8 mouse cellular contexts compared by ENCODE assay signal in genomic region chr4:59580495-59581281, GRCm38 (mm10). TPM values are rescaled to one million over a fixed set of nuclear protein-coding genes. Genes with fewer than 3 reads are reported as not detected.
DNase-seq lines count a peak whose midpoint lies in the region; ATAC-seq and TF ChIP-seq lines count a peak whose summit lies in the region.

No protein-coding gene starts in this region.

- peak overlapping the region; percentile 66 to 77 for H3K4me3 ChIP-seq in ES-E14 (ENCODE audit: insufficient read depth in 1 of 2, low read depth in 1 of 2, low read length in 2 of 2, poor library complexity in 1 of 2, severe bottlenecking in 1 of 2)
- H3K4me3 ChIP-seq in cerebellum, adult 2 months (replicated peaks; ENCODE audit: insufficient read depth, low read depth, low read length) = peak overlapping the region; percentile 94
- H3K4me3 ChIP-seq in forebrain, embryonic 15.5 days = peak overlapping the region; percentile 61
- peak overlapping the region; percentile 66 for H3K4me3 ChIP-seq in kidney, postnatal 0 days (replicated peaks; ENCODE audit: low read depth, low read length)
- peak overlapping the region; percentile 51 for H3K4me3 ChIP-seq in stomach, embryonic 16.5 days (replicated peaks; ENCODE audit: low read length)

- no peaks in the 10 kb centered on the region for H3K9me3 ChIP-seq in ES-E14 (ENCODE audit: control insufficient read depth, insufficient read depth, low read depth, low read length)
- H3K9me3 ChIP-seq in forebrain, embryonic 15.5 days = no peaks in the 10 kb centered on the region
- no peaks in the 10 kb centered on the region for H3K9me3 ChIP-seq in kidney, postnatal 0 days (replicated peaks; ENCODE audit: low read length)
- H3K9me3 ChIP-seq in stomach, embryonic 16.5 days (replicated peaks; ENCODE audit: control insufficient read depth, low read length) = no peaks in the 10 kb centered on the region

- no peaks in the 10 kb centered on the region for H3K27me3 ChIP-seq in cerebellum, adult 2 months (ENCODE audit: control insufficient read depth, insufficient read depth, low read length)
- no peaks in the 10 kb centered on the region for H3K27me3 ChIP-seq in forebrain, embryonic 15.5 days
- H3K27me3 ChIP-seq in kidney, postnatal 0 days (ENCODE audit: insufficient read depth, low read length) = no peaks in the 10 kb centered on the region
- H3K27me3 ChIP-seq in stomach, embryonic 16.5 days (ENCODE audit: control insufficient read depth, insufficient read depth, low read length) = no peaks in the 10 kb centered on the region

- in situ Hi-C loops in ES-E14 (cut with MboI; ENCODE audit: low sequenced_read_pairs in 2 of 2, unreplicated experiment in 2 of 2) = loop anchor here in 1 of 2 experiments (25.0 kb wide), 1 partner anchor 468 kb away; no protein-coding TSS in a partner anchor

- H3K9ac ChIP-seq in ES-E14 (ENCODE audit: insufficient read depth, low read depth, low read length, poor library complexity, severe bottlenecking) = peak overlapping the region; percentile 69
- H3K9ac ChIP-seq in forebrain, embryonic 15.5 days (replicated peaks) = peak overlapping the region; percentile 61
- peak overlapping the region; percentile 76 for H3K9ac ChIP-seq in kidney, postnatal 0 days (ENCODE audit: low read depth, low read length)
- peak overlapping the region; percentile 67 for H3K9ac ChIP-seq in stomach, embryonic 16.5 days (ENCODE audit: low read length)

- peak; percentile 53 for ATAC-seq in frontal cortex, adult (ENCODE audit: low TSS enrichment)
- ATAC-seq in forebrain, embryonic 15.5 days (replicated peaks) = peak; percentile 29
- no peak; the same call in 1 of the 2 replicates for ATAC-seq in kidney, postnatal 0 days (replicated peaks; ENCODE audit: low FRiP score, low read depth)
- peak; percentile 47 for ATAC-seq in megakaryocyte-erythroid progenitor cell, adult 5-6 weeks (replicated peaks; ENCODE audit: low FRiP score, low TSS enrichment, poor library complexity, severe bottlenecking)
- peak; percentile 3; the same call in 1 of the 2 replicates for ATAC-seq in stomach, embryonic 16.5 days (ENCODE audit: insufficient read depth, low FRiP score)

- no peak for TF ChIP-seq POLR2A in cerebellum, adult 2 months (IDR thresholded peaks at IDR 0.05; ENCODE audit: borderline replicate concordance, insufficient read depth, low read length)

- no peak for TF ChIP-seq CTCF in cerebellum, adult 2 months (IDR thresholded peaks at IDR 0.05; ENCODE audit: borderline replicate concordance, insufficient read depth, low read depth, low read length)
- TF ChIP-seq CTCF in kidney, postnatal 0 days (IDR thresholded peaks at IDR 0.05; ENCODE audit: low read depth) = no peak

- peak overlapping the region; percentile 71 for H3K4me2 ChIP-seq in forebrain, embryonic 15.5 days (replicated peaks)
- peak overlapping the region; percentile 83 for H3K4me2 ChIP-seq in kidney, postnatal 0 days (ENCODE audit: low read length)
- peak overlapping the region; percentile 72 for H3K4me2 ChIP-seq in stomach, embryonic 16.5 days (ENCODE audit: low read depth, low read length)

- no peaks in the 10 kb centered on the region for H3K36me3 ChIP-seq in ES-E14 (ENCODE audit: control insufficient read depth, insufficient read depth, low read length, poor library complexity, severe bottlenecking)
- H3K36me3 ChIP-seq in forebrain, embryonic 15.5 days = no peaks in the 10 kb centered on the region
- no peaks in the 10 kb centered on the region for H3K36me3 ChIP-seq in kidney, postnatal 0 days (ENCODE audit: insufficient read depth, low read length)
- no peaks in the 10 kb centered on the region for H3K36me3 ChIP-seq in stomach, embryonic 16.5 days (ENCODE audit: control insufficient read depth, insufficient read depth, low read length)

- under 1% methylated on average over 23 of the region's 23 CpGs for WGBS in cerebellum, adult 2 months
- under 1% methylated on average over 23 of the region's 23 CpGs for WGBS in forebrain, embryonic 15.5 days
- WGBS in kidney, postnatal 0 days = under 1% methylated on average over 23 of the region's 23 CpGs
- WGBS in stomach, embryonic 16.5 days = under 1% methylated on average over 23 of the region's 23 CpGs

- H3K27ac ChIP-seq in ES-E14 (ENCODE audit: insufficient read depth, low read depth, low read length, poor library complexity, severe bottlenecking) = no peak overlapping the region
- H3K27ac ChIP-seq in cerebellum, adult 2 months (ENCODE audit: insufficient read depth, low read length) = peak overlapping the region; percentile 89
- H3K27ac ChIP-seq in forebrain, embryonic 15.5 days (replicated peaks) = peak overlapping the region; percentile 87
- H3K27ac ChIP-seq in kidney, postnatal 0 days = peak overlapping the region; percentile 90
- peak overlapping the region; percentile 85 for H3K27ac ChIP-seq in stomach, embryonic 16.5 days (ENCODE audit: low read length)

- H3K4me1 ChIP-seq in ES-E14 (ENCODE audit: control insufficient read depth in 2 of 2, insufficient read depth in 2 of 2, low read length in 2 of 2, poor library complexity in 1 of 2) = peaks cover 0 to 5% of the 10 kb centered on the region in 2 experiments; a peak in 2 of 4 replicates
- H3K4me1 ChIP-seq in cerebellum, adult 2 months (ENCODE audit: control insufficient read depth, insufficient read depth, low read length) = no peaks in the 10 kb centered on the region
- peaks cover 16% of the 10 kb centered on the region for H3K4me1 ChIP-seq in forebrain, embryonic 15.5 days
- peaks cover 6% of the 10 kb centered on the region; the same call in 1 of the 2 replicates for H3K4me1 ChIP-seq in kidney, postnatal 0 days (replicated peaks; ENCODE audit: insufficient read depth, low read length)
- peaks cover 10% of the 10 kb centered on the region; the same call in 1 of the 2 replicates for H3K4me1 ChIP-seq in stomach, embryonic 16.5 days (ENCODE audit: control insufficient read depth, insufficient read depth, low read length)

- no peak for DNase-seq in frontal cortex, postnatal 25 days (ENCODE audit: low spot score in 2 of 2)
- DNase-seq in ES-E14 (ENCODE audit: low read depth, low spot score) = no peak
- peak; percentile 35 to 40 for DNase-seq in cerebellum, adult 2 months
- DNase-seq in kidney, postnatal 0 days (ENCODE audit: low spot score) = peak; percentile 67

TF ChIP-seq in ES-E14, 5 proteins besides CTCF, POLR2A, EP300 and RAD21:
- TF ChIP-seq ZC3H11A (IDR thresholded peaks at IDR 0.05; ENCODE audit: borderline replicate concordance, low read depth, low read length) (no peak), ZNF384 (IDR thresholded peaks at IDR 0.05; ENCODE audit: low read depth, low read length) (no peak), HCFC1 (IDR thresholded peaks at IDR 0.05; ENCODE audit: borderline replicate concordance, insufficient read depth, low read length) (no peak; the same call in 1 of the 2 replicates), MAFK (IDR thresholded peaks at IDR 0.05; ENCODE audit: insufficient read depth, low read depth, low read length) (no peak), CHD2 (IDR thresholded peaks at IDR 0.05; ENCODE audit: low read depth, low read length) (no peak)
TF ChIP-seq in ES-E14: peak in this region for 0.

RNA-seq across cellular contexts. Expression of gene Hsdl2, which starts 0.7 kb away (rescaled TPM):
- 4.2 and 7.1 TPM in 2 replicates for total RNA-seq in ES-E14 (2012; rRNA removed)
- polyA plus RNA-seq in cerebellum, adult 2 months (2012; rRNA removed) = 58.4 and 59.0 TPM in 2 replicates
- 20.7 and 22.2 TPM in 2 replicates for polyA plus RNA-seq in forebrain, embryonic 15.5 days (2015; fragmentation: Nextera tagmentation; extraction: Ambion mirVana)
- polyA plus RNA-seq in kidney, postnatal 0 days (2015; fragmentation: Nextera tagmentation; extraction: Ambion mirVana) = 40.4 and 46.6 TPM in 2 replicates
- 28.3 and 35.5 TPM in 2 replicates for total RNA-seq in megakaryocyte-erythroid progenitor cell, adult 5-6 weeks (2014; fragmentation: Nextera tagmentation)
- total RNA-seq in megakaryocyte-erythroid progenitor cell, adult 5-6 weeks (2017) = 48.3 and 54.6 TPM in 2 replicates
- 31.8 and 33.8 TPM in 2 replicates for polyA plus RNA-seq in stomach, embryonic 16.5 days (2015; fragmentation: Nextera tagmentation; extraction: Ambion mirVana)

RNA-seq across cellular contexts. Expression of gene Ptbp3, which starts 31.5 kb away (rescaled TPM):
- 40.8 and 46.1 TPM in 2 replicates for total RNA-seq in ES-E14 (2012; rRNA removed)
- polyA plus RNA-seq in cerebellum, adult 2 months (2012; rRNA removed) = 6.0 and 6.7 TPM in 2 replicates
- 19.3 and 19.5 TPM in 2 replicates for polyA plus RNA-seq in forebrain, embryonic 15.5 days (2015; fragmentation: Nextera tagmentation; extraction: Ambion mirVana)
- polyA plus RNA-seq in kidney, postnatal 0 days (2015; fragmentation: Nextera tagmentation; extraction: Ambion mirVana) = 64.3 and 64.9 TPM in 2 replicates
- 153 and 199 TPM in 2 replicates for total RNA-seq in megakaryocyte-erythroid progenitor cell, adult 5-6 weeks (2014; fragmentation: Nextera tagmentation)
- 175 and 204 TPM in 2 replicates for total RNA-seq in megakaryocyte-erythroid progenitor cell, adult 5-6 weeks (2017)
- 54.4 and 60.5 TPM in 2 replicates for polyA plus RNA-seq in stomach, embryonic 16.5 days (2015; fragmentation: Nextera tagmentation; extraction: Ambion mirVana)

RNA-seq across cellular contexts. Expression of gene E130308A19Rik, which starts 45.3 kb away (rescaled TPM):
- 14.6 and 14.9 TPM in 2 replicates for total RNA-seq in ES-E14 (2012; rRNA removed)
- polyA plus RNA-seq in cerebellum, adult 2 months (2012; rRNA removed) = 8.8 and 10.4 TPM in 2 replicates
- 32.5 and 36.6 TPM in 2 replicates for polyA plus RNA-seq in forebrain, embryonic 15.5 days (2015; fragmentation: Nextera tagmentation; extraction: Ambion mirVana)
- 29.0 and 30.7 TPM in 2 replicates for polyA plus RNA-seq in kidney, postnatal 0 days (2015; fragmentation: Nextera tagmentation; extraction: Ambion mirVana)
- total RNA-seq in megakaryocyte-erythroid progenitor cell, adult 5-6 weeks (2014; fragmentation: Nextera tagmentation) = 24.1 and 39.1 TPM in 2 replicates
- 9.6 and 17.0 TPM in 2 replicates for total RNA-seq in megakaryocyte-erythroid progenitor cell, adult 5-6 weeks (2017)
- 13.0 and 13.1 TPM in 2 replicates for polyA plus RNA-seq in stomach, embryonic 16.5 days (2015; fragmentation: Nextera tagmentation; extraction: Ambion mirVana)

Comparison
In these comparisons a context has a peak if more than half of its experiments do, and no peak if none do; other contexts are left out.
1. DNase-seq: peak in cerebellum, adult 2 months (2 of 2) and kidney, postnatal 0 days (single experiment); none in frontal cortex, postnatal 25 days (0 of 2) and ES-E14 (single experiment).
2. Peak in every context shown above with its lines, with median percentiles within 50 percentile points of each other: H3K4me3 ChIP-seq, H3K9ac ChIP-seq and H3K4me2 ChIP-seq.